Mouse (Mus musculus): Measurements from ENCODE around the gene Rtraf. TPM values are rescaled to one million over a fixed set of nuclear protein-coding genes. Genes with fewer than 3 reads are reported as not detected.
"Not testable (repeated sequence)": the region's sequence is repeated elsewhere in the genome, so short reads cannot be mapped to it uniquely, and the experiment has no call there.

The Rtraf gene
- total and polyA plus RNA-seq, 3 experiments: 115 to 216 (median 163) TPM

DNA sequence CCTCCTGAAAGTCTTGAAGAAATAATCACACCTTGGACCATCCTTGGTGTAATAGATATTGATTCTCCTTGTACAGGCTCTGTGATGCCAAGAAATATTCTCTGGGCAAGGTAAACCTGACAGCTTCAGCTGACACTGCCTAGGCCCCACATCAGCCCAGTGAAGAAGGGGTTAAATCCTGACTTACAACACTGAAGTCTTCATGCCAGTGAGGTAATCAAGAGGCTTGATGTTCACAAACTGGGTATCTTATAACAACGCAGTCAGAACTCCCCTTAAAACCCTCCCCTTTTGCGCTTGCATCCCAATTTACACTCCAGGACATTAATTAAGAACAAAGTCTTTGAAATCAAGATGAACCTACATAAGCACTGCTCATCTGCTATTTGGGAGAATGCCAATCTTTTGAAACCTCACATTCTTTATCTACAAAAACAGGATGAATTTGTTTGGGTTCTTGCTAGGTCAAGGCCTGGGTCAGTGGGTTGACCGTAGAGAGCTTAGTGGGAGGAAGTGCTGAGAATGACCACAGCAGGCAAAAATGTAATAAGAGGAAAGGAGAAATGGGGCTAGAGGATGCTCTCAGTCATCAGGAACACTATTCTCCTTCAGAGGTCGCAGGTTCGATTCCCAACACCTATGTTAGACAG lies 43.8 kb upstream of the Rtraf start:
- no peak for DNase-seq (ENCODE audit: extremely low read depth)
- in situ Hi-C loops (cut with MboI; ENCODE audit: low pct_ligation_motif_present, low pct_unique_long_range_greater_than_20kb, low sequenced_read_pairs) (no loop called here), dilution Hi-C loops (cut with MboI; ENCODE audit: extremely low pct_ligation_motif_present, extremely low pct_unique_long_range_greater_than_20kb, low sequenced_read_pairs) (no loop called here)
- Histone ChIP-seq H3K36me3 (replicated peaks in 1 of 2; ENCODE audit: control insufficient read depth in 1 of 2, insufficient read depth in 1 of 2, low read length in 1 of 2) (peaks cover 0 to 5% of the 10 kb centered on the region in 2 experiments), H3K4me2 (ENCODE audit: insufficient read depth, low read depth, poor library complexity, severe bottlenecking) (no peak overlapping the region), H3K27me3 (replicated peaks) (no peaks in the 10 kb centered on the region), H3K27ac (ENCODE audit: insufficient read depth, low read depth) (no peak overlapping the region), H3K9me3 (replicated peaks; ENCODE audit: low read length) (no peaks in the 10 kb centered on the region), H3K4me3 (replicated peaks in 1 of 3; ENCODE audit: low read depth in 2 of 3, low read length in 2 of 3, poor library complexity in 1 of 3) (no peak overlapping the region), H3K4me1 (ENCODE audit: control insufficient read depth in 1 of 2, insufficient read depth in 2 of 2) (peaks cover 0 to 8% of the 10 kb centered on the region in 2 experiments; a peak in 2 of 4 replicates), H3K9ac (ENCODE audit: insufficient read depth, low read depth) (no peak overlapping the region), H3K79me2 (replicated peaks; ENCODE audit: control insufficient read depth, extremely low read depth, insufficient read depth, poor library complexity, severe bottlenecking) (no peaks in the 10 kb centered on the region)
- TF ChIP-seq MAZ (IDR thresholded peaks at IDR 0.05; ENCODE audit: low read depth, low read length): no peak
- TF ChIP-seq IRF4 (IDR thresholded peaks at IDR 0.05; ENCODE audit: low read depth, low read length): no peak
- no peak for TF ChIP-seq ZC3H11A (IDR thresholded peaks at IDR 0.05; ENCODE audit: low read depth, low read length)
- no peak for TF ChIP-seq CHD1 (IDR thresholded peaks at IDR 0.05; ENCODE audit: low read depth, low read length)
- no peak for TF ChIP-seq POLR2AphosphoS2 (IDR thresholded peaks at IDR 0.05; ENCODE audit: low read depth, low read length)
- TF ChIP-seq POLR2A (IDR thresholded peaks at IDR 0.05; ENCODE audit: low read depth, low read length): no peak
- TF ChIP-seq SIN3A (IDR thresholded peaks at IDR 0.05; ENCODE audit: low read length): no peak
- TF ChIP-seq MAX (IDR thresholded peaks at IDR 0.05; ENCODE audit: low read length): no peak
- TF ChIP-seq NRF1 (IDR thresholded peaks at IDR 0.05; ENCODE audit: low read depth, low read length): no peak
- TF ChIP-seq KAT2A (IDR thresholded peaks at IDR 0.05; ENCODE audit: insufficient replicate concordance, low read length): no peak
- no peak for TF ChIP-seq ZKSCAN1 (IDR thresholded peaks at IDR 0.05; ENCODE audit: borderline replicate concordance, low read depth, low read length)
- TF ChIP-seq MXI1 (IDR thresholded peaks at IDR 0.05; ENCODE audit: low read depth, low read length): no peak
- no peak for TF ChIP-seq BHLHE40 (IDR thresholded peaks at IDR 0.05; ENCODE audit: low read depth, low read length)
- no peak for TF ChIP-seq USF2 (conservative IDR thresholded peaks at IDR 0.05; ENCODE audit: low read depth, low read length)

GRCm38 (mm10) chr14:19865121-19865520 lies 41.5 kb upstream of the Rtraf start:
- H3K27me3 ChIP-seq (replicated peaks); in situ Hi-C loops (cut with MboI; ENCODE audit: low pct_ligation_motif_present, low pct_unique_long_range_greater_than_20kb, low sequenced_read_pairs); DNase-seq (ENCODE audit: extremely low read depth); dilution Hi-C loops (cut with MboI; ENCODE audit: extremely low pct_ligation_motif_present, extremely low pct_unique_long_range_greater_than_20kb, low sequenced_read_pairs); H3K79me2 ChIP-seq (replicated peaks; ENCODE audit: control insufficient read depth, extremely low read depth, insufficient read depth, poor library complexity, severe bottlenecking); H3K9me3 ChIP-seq (replicated peaks; ENCODE audit: low read length); H3K27ac ChIP-seq (ENCODE audit: insufficient read depth, low read depth); H3K36me3 ChIP-seq (replicated peaks in 1 of 2; ENCODE audit: control insufficient read depth in 1 of 2, insufficient read depth in 1 of 2, low read length in 1 of 2); H3K4me3 ChIP-seq (replicated peaks in 1 of 3; ENCODE audit: low read depth in 2 of 3, low read length in 2 of 3, poor library complexity in 1 of 3); H3K4me2 ChIP-seq (ENCODE audit: insufficient read depth, low read depth, poor library complexity, severe bottlenecking); H3K9ac ChIP-seq (ENCODE audit: insufficient read depth, low read depth); H3K4me1 ChIP-seq (ENCODE audit: control insufficient read depth in 1 of 2, insufficient read depth in 2 of 2): not testable (repeated sequence)

All from CH12.LX (cell line).